Mouse (Mus musculus): ENCODE results near the gene Eci1.

DNA sequence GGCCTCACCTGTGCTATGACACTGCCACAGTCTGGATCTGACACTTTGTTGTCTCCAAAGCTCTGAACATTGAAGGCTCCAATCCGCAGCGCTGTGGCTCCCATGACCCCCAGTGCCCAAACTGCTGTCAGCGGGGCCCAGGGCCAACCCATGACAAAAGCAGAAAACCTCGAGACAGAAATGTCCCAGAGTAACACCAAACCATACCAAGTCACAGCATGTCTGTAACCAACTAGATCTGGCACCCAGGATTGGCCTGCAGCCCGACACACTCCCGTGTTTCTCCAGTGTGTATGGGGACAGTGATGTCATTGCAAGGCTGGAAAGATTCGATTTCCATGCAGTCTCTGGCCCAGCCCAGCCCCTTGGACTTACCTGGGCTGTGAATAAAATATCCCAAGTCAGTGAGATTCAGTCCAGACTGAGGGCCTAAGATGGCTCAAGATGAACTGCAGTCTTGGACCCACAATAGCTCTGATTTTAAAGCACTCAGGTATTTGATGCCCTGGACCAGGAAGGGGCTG lies 16.3 kb downstream of the Eci1 start, which contains the start of gene Dnase1l2:
- TF ChIP-seq CTCF (IDR thresholded peaks at IDR 0.05; ENCODE audit: borderline replicate concordance, insufficient read depth, low read length) (no peak), POLR2A (IDR thresholded peaks at IDR 0.05; ENCODE audit: low read depth, low read length) (no peak)

All from embryonic fibroblast, embryonic 13.5 days (primary cell).